Mouse (Mus musculus): Measurements from ENCODE around the gene 4930562C15Rik.

DNA sequence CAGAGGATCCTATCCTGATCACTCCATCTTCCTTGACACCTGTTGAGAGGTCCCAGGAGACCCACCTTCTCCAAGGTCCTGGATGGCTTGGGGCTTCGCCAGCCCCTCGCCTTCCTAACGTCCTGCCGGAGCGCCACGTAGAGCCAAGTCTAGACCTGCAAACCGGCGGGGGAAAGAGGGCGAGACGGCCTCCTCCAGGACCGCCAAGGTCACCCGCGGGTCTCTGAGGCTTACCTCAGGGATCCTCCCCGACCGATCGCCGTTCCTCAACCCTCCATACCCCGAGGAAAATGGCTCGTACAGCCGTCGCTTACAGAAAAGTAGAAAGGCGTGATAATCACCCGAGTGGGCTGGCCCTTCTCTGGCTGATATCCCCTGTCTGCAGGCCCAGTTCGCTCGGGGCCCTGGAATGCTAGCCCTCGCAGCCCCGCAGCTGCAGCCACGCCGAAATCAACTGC is 45.9 kb upstream of the 4930562C15Rik start:
- TF ChIP-seq CHD2 (IDR thresholded peaks at IDR 0.05; ENCODE audit: low read depth, low read length) (no peak), ZNF384 (IDR thresholded peaks at IDR 0.05; ENCODE audit: low read depth, low read length) (no peak), MAFK (IDR thresholded peaks at IDR 0.05; ENCODE audit: insufficient read depth, low read depth, low read length) (no peak), ZC3H11A (IDR thresholded peaks at IDR 0.05; ENCODE audit: borderline replicate concordance, low read depth, low read length) (no peak)

Measured in ES-E14 (cell line).